Mouse (Mus musculus) macrophage (primary cell): ENCODE measurements around the gene Slco2a1. TPM values are rescaled to one million over a fixed set of nuclear protein-coding genes. Genes with fewer than 3 reads are reported as not detected.

Experiments used
- H3K27ac ChIP-seq: fragments of 350-480 bp; formaldehyde crosslinking; 2 replicates; pipeline ENCODE4 v1.9.0; 2021
- H3K36me3 ChIP-seq: fragments of 350-480 bp; formaldehyde crosslinking; 2 replicates; pipeline ENCODE4 v1.9.0; 2021; ENCODE audit errors: inconsistent target
- H3K4me3 ChIP-seq: fragments of 350-480 bp; formaldehyde crosslinking; 2 replicates; pipeline ENCODE4 v1.9.0; 2021; ENCODE audit errors: inconsistent target
- H3K79me2 ChIP-seq: fragments of 350-480 bp; formaldehyde crosslinking; 2 replicates; pipeline ENCODE4 v1.9.0; 2021; ENCODE audit errors: inconsistent target
- WGBS: methylation state at CpG from one replicate; pipeline ENCODE4 v1.1.7; 2026; ENCODE audit warnings: inconsistent platforms; ENCODE audit not compliant: missing documents; 5-methylcytosine and 5-hydroxymethylcytosine counted together
- polyA plus RNA-seq: library from polyadenylated mRNA; stranded (reverse); fragments of 250-400 nt; gene quantifications from 3 replicates; pipeline ENCODE4 v1.2.4, GENCODE M21; 2018; ENCODE audit warnings: inconsistent platforms
- total RNA-seq, 78 experiments: library from RNA; depleted of rRNA; stranded (reverse); fragments of 250-400 nt; gene quantifications; 1 replicate in 9 of 78; 2 replicates in 24 of 78; 3 replicates in 43 of 78; 4 replicates in 2 of 78; pipeline ENCODE4 v1.2.4; 2018; ENCODE audit warnings: inconsistent platforms in 56 of 78

Gene Slco2a1
- under 1 TPM in 2 of 26 experiments, not detected in 24; 0.18 to 0.85 TPM for total RNA-seq (2018; cell fraction: chromatin; rRNA removed)
- under 1 TPM in 4 of 26 experiments, not detected in 22; under 0.01 to 0.05 (median 0.04) TPM for total RNA-seq (2018; cell fraction: cytosol; rRNA removed)
- total RNA-seq (2018; cell fraction: nucleus; rRNA removed) = under 1 TPM in 2 of 26 experiments, not detected in 24; 0.07 to 0.14 TPM
- polyA plus RNA-seq = not detected in 3 replicates

DNA sequence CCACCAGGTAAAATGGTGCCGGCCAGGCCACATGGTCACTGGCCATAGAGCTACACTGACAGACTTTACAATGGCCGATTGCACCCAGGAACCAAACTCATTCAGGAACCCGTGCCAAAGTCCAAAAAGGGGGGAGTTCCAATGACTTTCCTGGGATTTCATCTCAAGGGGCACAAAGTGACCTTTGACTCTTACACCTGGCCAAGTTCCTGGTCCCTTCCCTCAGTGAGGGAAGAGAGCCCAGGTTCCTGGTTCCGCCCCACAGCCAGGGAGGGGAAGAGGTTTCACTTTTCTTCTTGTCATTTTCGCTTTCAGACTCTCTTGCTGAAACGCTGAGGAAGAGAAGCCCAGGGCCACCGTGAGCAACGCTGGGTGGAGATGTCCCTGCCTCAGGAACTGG lies at the start of gene Slco2a1:
Slco2a1 (plus strand) TSS at position 251 of the 400 bp plus-strand sequence.
- 60% methylated on average over 8 of the region's 8 CpGs for WGBS
- Histone ChIP-seq H3K4me3 (no peak within 1 kb of the TSS), H3K36me3 (no peaks in the 10 kb centered on the region), H3K79me2 (no peaks in the 10 kb centered on the region), H3K27ac (no peak within 1 kb of the TSS)

DNA sequence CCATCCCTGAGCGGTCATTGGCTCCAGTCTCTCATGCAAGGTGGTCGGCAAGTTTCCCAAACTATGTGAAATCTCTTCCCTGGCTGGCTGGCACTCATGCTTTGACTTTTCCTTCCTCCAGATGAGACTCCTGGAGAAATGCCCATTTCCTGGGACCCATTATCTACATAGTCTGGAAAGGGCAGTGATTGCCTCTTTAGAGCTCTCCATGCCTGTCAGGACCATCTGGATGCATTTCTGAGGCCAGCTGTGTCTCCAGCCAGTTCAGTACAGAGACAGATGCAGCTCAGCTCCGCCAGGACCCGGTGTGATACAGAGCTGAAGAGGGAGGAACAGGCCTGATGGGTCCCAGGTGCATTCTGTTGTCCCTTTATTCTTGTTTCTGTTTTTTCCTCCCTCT lies 46.3 kb upstream of the Slco2a1 start:
- H3K79me2 ChIP-seq = no peaks in the 10 kb centered on the region
- no peaks in the 10 kb centered on the region for H3K36me3 ChIP-seq
- H3K27ac ChIP-seq = no peak overlapping the region
- WGBS = 90% methylated on average over 4 of the region's 4 CpGs
- H3K4me3 ChIP-seq = no peak overlapping the region

DNA sequence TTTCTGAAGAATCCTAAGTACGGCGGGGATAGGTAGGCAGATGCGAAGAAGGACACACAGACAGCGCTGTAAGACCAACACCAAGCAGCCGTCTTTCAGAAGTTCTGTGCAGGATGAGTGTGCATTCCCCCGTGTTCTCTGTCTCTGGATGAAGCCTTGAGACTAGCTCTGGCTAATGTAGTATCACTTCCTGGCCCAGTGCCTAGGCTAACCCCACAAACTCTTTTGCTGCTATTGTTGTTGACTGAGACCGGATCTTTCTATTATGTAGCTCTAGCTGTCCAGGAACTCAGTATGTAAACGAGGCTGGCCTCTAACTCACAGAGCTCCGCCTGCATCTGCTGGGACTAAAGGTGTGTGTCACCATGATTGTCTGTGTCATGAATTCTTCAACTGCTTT lies 43.6 kb upstream of the Slco2a1 start:
- H3K4me3 ChIP-seq = no peak overlapping the region
- no peak overlapping the region for H3K27ac ChIP-seq
- 93% methylated on average over 9 of the region's 9 CpGs for WGBS
- no peaks in the 10 kb centered on the region for H3K36me3 ChIP-seq
- no peaks in the 10 kb centered on the region for H3K79me2 ChIP-seq

DNA sequence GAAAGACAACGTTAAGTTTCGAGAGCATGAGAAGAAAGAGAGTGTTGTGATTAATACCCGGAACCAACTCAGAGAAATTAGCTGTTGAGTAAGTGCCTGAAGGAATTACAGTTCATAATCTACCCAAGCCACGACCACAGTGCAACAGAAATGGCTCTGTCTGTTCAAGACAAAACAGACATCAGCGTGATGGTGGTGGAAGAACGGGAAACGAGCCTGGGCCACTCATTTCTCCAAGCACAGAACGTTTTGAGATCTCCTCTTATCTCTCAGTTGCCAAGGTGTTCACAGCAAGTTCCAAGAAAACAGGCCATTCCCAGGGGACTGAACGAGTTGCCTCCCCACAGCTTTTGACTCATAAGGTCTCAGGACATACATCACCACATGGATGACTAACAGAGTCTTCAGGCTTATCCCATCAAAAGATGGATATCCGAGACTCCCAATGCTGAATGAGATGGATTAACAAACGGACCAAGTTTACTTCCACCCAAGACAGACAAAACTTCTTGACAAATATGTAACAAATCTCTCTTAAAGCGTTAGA lies 42.0 kb upstream of the Slco2a1 start:
- Histone ChIP-seq H3K4me3 (no peak overlapping the region), H3K79me2 (no peaks in the 10 kb centered on the region), H3K36me3 (no peaks in the 10 kb centered on the region), H3K27ac (no peak overlapping the region)
- 81% methylated on average over 12 of the region's 12 CpGs for WGBS

DNA sequence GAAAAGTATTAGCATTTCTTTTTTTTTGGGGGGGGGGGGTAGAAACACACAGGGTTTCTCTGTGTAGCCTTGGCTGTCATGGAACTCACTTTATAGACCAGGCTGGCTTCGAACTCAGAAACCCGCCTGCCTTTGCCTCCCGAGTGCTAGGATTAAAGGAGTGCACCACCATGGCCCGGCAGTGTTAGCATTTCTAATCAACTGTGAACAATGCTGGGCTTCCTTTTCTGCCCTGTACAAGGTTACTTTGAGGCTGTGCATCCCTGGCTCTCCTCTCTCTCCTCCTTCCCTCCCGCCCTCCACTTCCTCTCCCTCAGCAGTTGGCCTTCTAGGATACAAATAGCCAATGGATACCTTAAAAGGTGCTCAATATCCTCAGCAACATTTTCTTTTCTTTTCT lies 39.8 kb upstream of the Slco2a1 start:
- H3K79me2 ChIP-seq = no peaks in the 10 kb centered on the region
- 77% methylated on average over 5 of the region's 5 CpGs for WGBS
- H3K27ac ChIP-seq = no peak overlapping the region
- no peaks in the 10 kb centered on the region for H3K36me3 ChIP-seq
- H3K4me3 ChIP-seq = no peak overlapping the region

DNA sequence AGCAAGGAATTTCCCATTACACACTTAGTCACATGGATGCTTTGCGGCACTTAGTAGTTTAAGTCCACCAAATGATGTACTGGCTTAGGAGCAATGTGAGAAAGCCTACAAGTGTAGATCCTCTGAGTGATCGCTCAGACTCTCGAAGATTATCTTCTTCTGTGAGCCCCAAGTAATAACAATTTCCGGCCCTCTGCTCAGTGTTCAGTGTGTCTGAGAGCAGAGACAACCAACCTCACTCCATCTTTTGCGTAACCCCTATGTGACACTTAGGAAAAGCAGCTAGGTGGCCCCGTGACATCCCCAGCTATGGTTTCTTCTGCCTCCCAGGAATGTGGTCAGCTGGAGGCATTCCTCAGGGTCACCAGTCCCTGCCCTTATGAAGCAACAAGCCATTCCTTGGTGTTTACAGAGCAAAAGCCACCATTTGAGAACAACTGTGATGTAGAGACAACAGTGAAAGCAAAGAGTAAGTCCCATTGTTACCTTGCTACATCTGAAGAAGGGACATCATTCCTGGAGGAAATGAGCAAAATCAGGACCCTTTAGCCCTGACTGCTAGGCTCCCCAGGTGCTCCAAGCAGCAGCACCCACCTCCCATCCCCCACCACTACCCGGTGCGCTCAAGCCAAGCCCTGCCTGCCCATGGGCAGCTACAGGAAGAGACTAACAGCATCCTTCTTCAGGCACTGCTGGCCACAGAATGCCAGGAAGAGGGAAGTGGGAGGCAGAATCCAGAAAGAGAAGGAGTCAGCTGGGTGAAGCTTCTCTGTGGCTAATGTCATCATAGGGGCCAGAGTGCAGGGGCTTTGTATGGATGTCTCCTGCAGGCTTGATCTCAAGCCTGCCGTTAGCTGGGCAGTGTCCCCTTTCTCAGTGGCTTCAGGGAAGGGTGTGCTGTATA lies 37.2 kb upstream of the Slco2a1 start:
- Histone ChIP-seq H3K27ac (no peak overlapping the region), H3K79me2 (no peaks in the 10 kb centered on the region), H3K36me3 (no peaks in the 10 kb centered on the region), H3K4me3 (no peak overlapping the region)
- 82% methylated on average over 9 of the region's 9 CpGs for WGBS

- no peak overlapping the region for H3K27ac ChIP-seq
- no peaks in the 10 kb centered on the region for H3K79me2 ChIP-seq
- WGBS = 80% methylated on average over 3 of the region's 3 CpGs
These were observed 32.6 kb upstream of the Slco2a1 start for GRCm38 (mm10) chr9:102955866-102956265.

DNA sequence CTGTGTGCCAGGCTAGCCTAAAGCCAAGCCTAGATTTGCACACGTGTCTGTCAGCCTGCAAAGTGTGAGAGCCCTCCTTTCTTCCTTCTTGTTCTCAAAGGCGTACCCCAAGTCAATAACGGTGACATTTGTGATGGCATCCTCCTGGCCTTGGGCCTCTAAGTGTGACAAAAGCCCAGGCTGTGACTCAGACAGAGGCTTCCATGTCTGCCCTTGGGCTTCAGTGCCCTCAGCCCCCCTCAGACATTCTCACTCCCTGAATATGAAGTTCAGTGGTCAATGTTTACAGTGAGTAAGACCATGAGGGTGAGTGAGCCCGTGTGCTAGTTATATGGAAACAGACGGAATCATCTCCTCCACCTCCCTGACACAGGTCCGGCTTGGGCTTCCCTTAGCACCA lies 29.8 kb upstream of the Slco2a1 start:
- no peaks in the 10 kb centered on the region for H3K36me3 ChIP-seq
- 90% methylated on average over 6 of the region's 6 CpGs for WGBS
- H3K27ac ChIP-seq = no peak overlapping the region
- H3K4me3 ChIP-seq = no peak overlapping the region
- no peaks in the 10 kb centered on the region for H3K79me2 ChIP-seq

More at GRCm38 (mm10) chr9:102955866-102956265, 32.6 kb upstream of the Slco2a1 start:
- Histone ChIP-seq H3K4me3 (no peak overlapping the region), H3K36me3 (no peaks in the 10 kb centered on the region)

GRCm38 (mm10) chr9:102961356-102962092 lies 27.0 kb upstream of the Slco2a1 start:
- WGBS = 44% methylated on average over 6 of the region's 8 CpGs
- no peak overlapping the region for H3K27ac ChIP-seq
- H3K79me2 ChIP-seq = no peaks in the 10 kb centered on the region
- H3K36me3 ChIP-seq = no peaks in the 10 kb centered on the region
- H3K4me3 ChIP-seq = no peak overlapping the region

GRCm38 (mm10) chr9:102962093-102962788 lies 26.3 kb upstream of the Slco2a1 start:
- Histone ChIP-seq H3K4me3 (no peak overlapping the region), H3K79me2 (no peaks in the 10 kb centered on the region), H3K36me3 (no peaks in the 10 kb centered on the region), H3K27ac (no peak overlapping the region)
- WGBS = 91% methylated on average over 10 of the region's 10 CpGs

DNA sequence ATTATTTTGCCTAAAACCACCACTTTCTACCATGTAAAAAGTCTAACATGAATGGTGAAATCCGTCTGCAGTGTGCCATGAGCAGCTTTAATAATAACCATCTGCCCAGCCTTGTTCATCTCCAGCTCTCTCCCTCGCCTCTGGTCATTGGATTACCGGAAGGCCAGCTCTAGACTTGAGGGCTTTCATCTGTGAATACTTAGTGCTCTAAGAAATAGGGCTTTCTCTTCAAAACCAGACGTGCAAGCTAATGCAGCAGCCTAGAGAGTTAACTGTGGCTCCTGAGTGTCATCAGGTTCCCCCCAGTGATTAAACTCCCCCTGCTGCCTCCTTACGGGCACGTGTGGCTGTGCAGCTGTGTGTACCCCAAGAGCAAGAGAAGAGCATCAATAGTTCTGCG lies 25.2 kb upstream of the Slco2a1 start:
- whole genome bisulfite sequencing = 91% methylated on average over 7 of the region's 7 CpGs
- Histone ChIP-seq H3K79me2 (no peaks in the 10 kb centered on the region), H3K36me3 (no peaks in the 10 kb centered on the region), H3K27ac (no peak overlapping the region), H3K4me3 (no peak overlapping the region)

DNA sequence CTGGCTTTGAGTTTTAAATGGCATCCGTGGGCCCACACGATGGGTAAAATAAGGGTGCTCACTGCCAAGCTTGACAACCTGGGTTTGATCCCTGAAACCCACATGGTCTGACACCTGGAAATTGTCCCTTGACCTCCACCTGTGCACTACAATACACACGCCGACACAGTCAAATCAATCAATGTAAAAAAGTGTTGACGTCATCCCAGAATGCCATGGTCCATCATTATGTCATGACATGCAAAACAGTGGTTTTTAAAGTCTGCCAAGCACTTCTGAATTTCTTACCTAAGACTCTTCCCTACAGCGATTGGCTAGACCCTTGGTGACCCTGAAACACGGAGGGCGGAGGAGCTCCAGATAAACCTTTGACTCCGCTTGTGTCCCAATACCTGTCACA lies 23.9 kb upstream of the Slco2a1 start:
- H3K4me3 ChIP-seq = no peak overlapping the region
- WGBS = 92% methylated on average over 8 of the region's 9 CpGs
- no peaks in the 10 kb centered on the region for H3K36me3 ChIP-seq
- H3K79me2 ChIP-seq = no peaks in the 10 kb centered on the region
- H3K27ac ChIP-seq = no peak overlapping the region

- no peak overlapping the region for H3K27ac ChIP-seq
- 90% methylated on average over 2 of the region's 2 CpGs for WGBS
- no peaks in the 10 kb centered on the region for H3K79me2 ChIP-seq
- H3K36me3 ChIP-seq = no peaks in the 10 kb centered on the region
- no peak overlapping the region for H3K4me3 ChIP-seq
These were observed 16.0 kb upstream of the Slco2a1 start for GRCm38 (mm10) chr9:102972393-102973050.

DNA sequence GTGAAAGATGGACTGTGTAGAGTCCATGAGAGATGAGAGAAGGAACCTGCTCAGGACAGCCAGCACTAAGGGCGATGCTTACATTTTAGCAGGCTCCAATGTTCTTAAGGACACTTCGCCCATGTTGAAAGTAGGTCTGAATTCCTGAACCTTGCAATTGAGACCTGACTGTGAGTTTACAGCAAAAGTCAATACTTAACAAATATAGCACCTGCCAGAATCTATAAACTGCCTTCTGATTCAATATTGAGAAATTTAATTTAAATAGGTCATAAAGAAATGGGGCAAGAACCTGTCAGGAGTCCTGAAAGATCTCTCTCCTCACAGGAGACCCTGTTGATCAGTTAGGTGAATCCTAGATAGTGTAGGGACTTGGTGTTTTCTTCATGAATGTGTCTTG lies 12.6 kb upstream of the Slco2a1 start:
- Histone ChIP-seq H3K36me3 (no peaks in the 10 kb centered on the region), H3K79me2 (no peaks in the 10 kb centered on the region), H3K4me3 (no peak overlapping the region), H3K27ac (no peak overlapping the region)
- WGBS = 81% methylated on average over 2 of the region's 2 CpGs
